Mouse (Mus musculus) lung, embryonic 14.5 days (tissue): ENCODE measurements around the gene Gucy2d. TPM values are rescaled to one million over a fixed set of nuclear protein-coding genes. Genes with fewer than 3 reads are reported as not detected.

ENCODE experiments used
- ATAC-seq: fragments of 200-750 bp; cut with Nextera tagmentation; 2 replicates; pipeline ENCODE4 v1.8.0; 2017; ENCODE audit warnings: mild to moderate bottlenecking, moderate TSS enrichment, moderate library complexity; ENCODE audit not compliant: insufficient read depth
- DNase-seq: peaks from one replicate; pipeline ENCODE4 v3.0.0-alpha.2; 2015
- H3K27ac ChIP-seq: fragments of 300-500 bp; sonication (generic); 2 replicates; pipeline ENCODE4 v1.5.1; 2014; ENCODE audit warnings: low read depth, mild to moderate bottlenecking, moderate library complexity
- H3K27me3 ChIP-seq: fragments of 300-500 bp; sonication (generic); 2 replicates; pipeline ENCODE4 v1.6.1; 2014; ENCODE audit warnings: low read length, control low read depth; ENCODE audit not compliant: insufficient read depth
- H3K36me3 ChIP-seq: fragments of 300-500 bp; sonication (generic); 2 replicates; pipeline ENCODE4 v1.6.1; 2014; ENCODE audit warnings: control low read depth; ENCODE audit not compliant: insufficient read depth
- H3K4me1 ChIP-seq: fragments of 300-500 bp; sonication (generic); 2 replicates; pipeline ENCODE4 v1.6.1; 2014; ENCODE audit warnings: antibody characterized with exemption, control low read depth; ENCODE audit not compliant: insufficient read depth
- H3K4me2 ChIP-seq: fragments of 300-500 bp; sonication (generic); 2 replicates; pipeline ENCODE4 v1.6.1; 2014; ENCODE audit warnings: mild to moderate bottlenecking
- H3K4me3 ChIP-seq: fragments of 300-500 bp; sonication (generic); 2 replicates; pipeline ENCODE4 v1.5.1; 2014; ENCODE audit warnings: low read depth, low read length
- H3K9ac ChIP-seq: fragments of 300-500 bp; sonication (generic); 2 replicates; pipeline ENCODE4 v1.6.1; 2014
- H3K9me3 ChIP-seq: fragments of 300-500 bp; sonication (generic); 2 replicates; pipeline ENCODE4 v1.6.1; 2016; ENCODE audit warnings: low read depth, low read length, control low read depth
- CTCF ChIP-seq: IDR thresholded peaks from 2 replicates; pipeline ENCODE4 v1.5.1; 2016; ENCODE audit warnings: antibody characterized with exemption, low read depth
- WGBS: fragments of 180-500 bp; shearing (Covaris S2); extraction: QIAGEN DNeasy Blood & Tissue Kit; methylation state at CpG from one replicate; pipeline ENCODE4 v1.1.7; 2014; 5-methylcytosine and 5-hydroxymethylcytosine counted together
- polyA plus RNA-seq: library from polyadenylated mRNA; unstranded; fragments of >200 nt; fragmentation: Nextera tagmentation; extraction: Ambion mirVana; gene quantifications from 2 replicates; pipeline ENCODE4 v1.2.1, GENCODE M21; 2014

The Gucy2d gene
- polyA plus RNA-seq, 1 experiment from 2014 or later = not detected

GRCm38 (mm10) chr7:98474558-98474957 lies 34.3 kb downstream of the Gucy2d start:
- 65% methylated on average over 1 of the region's 1 CpGs for WGBS
- TF ChIP-seq CTCF = no peak
- Histone ChIP-seq H3K9me3 (no peaks in the 10 kb centered on the region), H3K4me1 (no peaks in the 10 kb centered on the region), H3K4me2 (no peak overlapping the region), H3K27me3 (no peaks in the 10 kb centered on the region), H3K36me3 (no peaks in the 10 kb centered on the region), H3K4me3 (no peak overlapping the region), H3K9ac (no peak overlapping the region), H3K27ac (no peak overlapping the region)
- ATAC-seq = no peak
- no peak for DNase-seq

GRCm38 (mm10) chr7:98477153-98477552 lies 36.9 kb downstream of the Gucy2d start:
- TF ChIP-seq CTCF = no peak
- DNase-seq = no peak
- ATAC-seq = no peak
- Histone ChIP-seq H3K4me2 (no peak overlapping the region), H3K9ac (no peak overlapping the region), H3K27ac (no peak overlapping the region), H3K36me3 (no peaks in the 10 kb centered on the region), H3K4me1 (no peaks in the 10 kb centered on the region), H3K27me3 (no peaks in the 10 kb centered on the region), H3K9me3 (no peaks in the 10 kb centered on the region), H3K4me3 (no peak overlapping the region)
- WGBS = 82% methylated on average over 4 of the region's 4 CpGs

GRCm38 (mm10) chr7:98480481-98480880 lies 40.3 kb downstream of the Gucy2d start:
- no peak overlapping the region for H3K4me3 ChIP-seq
- H3K27me3 ChIP-seq = no peaks in the 10 kb centered on the region
- WGBS = 84% methylated on average over 1 of the region's 1 CpGs
- H3K4me1 ChIP-seq = peaks cover 14% of the 10 kb centered on the region
- ATAC-seq (no peak), DNase-seq (no peak)
- no peaks in the 10 kb centered on the region for H3K36me3 ChIP-seq
- no peaks in the 10 kb centered on the region for H3K9me3 ChIP-seq
- H3K27ac ChIP-seq = no peak overlapping the region
- no peak for TF ChIP-seq CTCF
- H3K9ac ChIP-seq = no peak overlapping the region
- H3K4me2 ChIP-seq = no peak overlapping the region

- 13% methylated on average over 9 of the region's 9 CpGs for WGBS
- no peaks in the 10 kb centered on the region for H3K27me3 ChIP-seq
- H3K9ac ChIP-seq = no peak overlapping the region
- H3K4me3 ChIP-seq = no peak overlapping the region
- DNase-seq (peak; percentile 92), ATAC-seq (peak; percentile 55)
- H3K27ac ChIP-seq = no peak overlapping the region
- no peak overlapping the region for H3K4me2 ChIP-seq
- H3K4me1 ChIP-seq = peaks cover 14% of the 10 kb centered on the region
- peak; percentile 100 for TF ChIP-seq CTCF
- no peaks in the 10 kb centered on the region for H3K36me3 ChIP-seq
- H3K9me3 ChIP-seq = no peaks in the 10 kb centered on the region
Observed at GRCm38 (mm10) chr7:98481066-98481734, 41.0 kb downstream of the Gucy2d start.

- Histone ChIP-seq H3K27me3 (no peaks in the 10 kb centered on the region), H3K36me3 (no peaks in the 10 kb centered on the region), H3K27ac (0 out of 2 replicates have a peak overlapping the region, but pooled peaks have one; percentile 71), H3K9me3 (no peaks in the 10 kb centered on the region), H3K4me3 (no peak overlapping the region), H3K9ac (no peak overlapping the region), H3K4me1 (peaks cover 20% of the 10 kb centered on the region), H3K4me2 (no peak overlapping the region)
- 64% methylated on average over 8 of the region's 8 CpGs for WGBS
- ATAC-seq (no peak), DNase-seq (no peak)
- no peak for TF ChIP-seq CTCF
Observed at GRCm38 (mm10) chr7:98481861-98482260, 41.6 kb downstream of the Gucy2d start.

GRCm38 (mm10) chr7:98482551-98483267 lies 42.5 kb downstream of the Gucy2d start:
- 31% methylated on average over 12 of the region's 12 CpGs for WGBS
- Histone ChIP-seq H3K27me3 (no peaks in the 10 kb centered on the region), H3K36me3 (no peaks in the 10 kb centered on the region), H3K9ac (0 out of 2 replicates have a peak overlapping the region, but pooled peaks have one; percentile 4), H3K4me1 (peaks cover 20% of the 10 kb centered on the region), H3K4me3 (no peak overlapping the region), H3K9me3 (no peaks in the 10 kb centered on the region), H3K27ac (peak overlapping the region; percentile 71), H3K4me2 (peak overlapping the region; percentile 27; the same call in 1 of the 2 replicates)
- DNase-seq (peak; percentile 68), ATAC-seq (peak; percentile 52)
- no peak for TF ChIP-seq CTCF

- H3K27ac ChIP-seq = peak overlapping the region; percentile 71; the same call in 1 of the 2 replicates
- H3K9me3 ChIP-seq = no peaks in the 10 kb centered on the region
- H3K4me1 ChIP-seq = peaks cover 20% of the 10 kb centered on the region
- peak overlapping the region; percentile 27; the same call in 1 of the 2 replicates for H3K4me2 ChIP-seq
- H3K27me3 ChIP-seq = no peaks in the 10 kb centered on the region
- no peak overlapping the region for H3K4me3 ChIP-seq
- no peak for ATAC-seq
- TF ChIP-seq CTCF = no peak
- WGBS = 25% methylated on average over 8 of the region's 8 CpGs
- H3K9ac ChIP-seq = 0 out of 2 replicates have a peak overlapping the region, but pooled peaks have one; percentile 4
- H3K36me3 ChIP-seq = no peaks in the 10 kb centered on the region
- peak; percentile 17 for DNase-seq
Observed at GRCm38 (mm10) chr7:98483268-98483607, 43.0 kb downstream of the Gucy2d start.
